Mouse (Mus musculus): ENCODE measurements at regions not wholly inside any gene's neighbourhood (a gene's known extent, or its start where the extent isn't known, plus 50 kb on each side); places are given as distances from the start of the nearest gene placed in this dataset.
A peak's percentile ranks its signal among the peaks of the same experiment; 100 is the strongest.

- no peak overlapping the region for H3K27ac ChIP-seq (ENCODE audit: low read length)
- WGBS, result 100% methylated on average over 1 of the region's 1 CpGs
- ATAC-seq (ENCODE audit: low FRiP score, low TSS enrichment), result no peak
These were observed 69.8 kb downstream of the Gm21750 start for GRCm38 (mm10) chr14:73730796-73731195.

GRCm38 (mm10) chr14:73732161-73732560 lies 71.1 kb downstream of the Gm21750 start:
- no peak overlapping the region for H3K9ac ChIP-seq (replicated peaks; ENCODE audit: low read length)
- no peaks in the 10 kb centered on the region for H3K4me1 ChIP-seq (ENCODE audit: insufficient read depth, low read length)
- 63% methylated on average over 3 of the region's 3 CpGs for WGBS
- no peaks in the 10 kb centered on the region for H3K36me3 ChIP-seq (ENCODE audit: insufficient read depth, low read length)
- no peak overlapping the region for H3K4me2 ChIP-seq (replicated peaks; ENCODE audit: low read depth, low read length)
- ATAC-seq (ENCODE audit: low FRiP score, low TSS enrichment), result no peak
- H3K27me3 ChIP-seq (ENCODE audit: insufficient read depth, low read length), result no peaks in the 10 kb centered on the region
- H3K27ac ChIP-seq (ENCODE audit: low read length), result no peak overlapping the region
- H3K9me3 ChIP-seq (ENCODE audit: low read length), result no peaks in the 10 kb centered on the region
- H3K4me3 ChIP-seq (ENCODE audit: low read length), result no peak overlapping the region

More at GRCm38 (mm10) chr14:73730796-73731195, 69.8 kb downstream of the Gm21750 start:
- Histone ChIP-seq H3K36me3 (ENCODE audit: insufficient read depth, low read length) (no peaks in the 10 kb centered on the region), H3K9ac (replicated peaks; ENCODE audit: low read length) (no peak overlapping the region), H3K4me3 (ENCODE audit: low read length) (no peak overlapping the region), H3K9me3 (ENCODE audit: low read length) (no peaks in the 10 kb centered on the region), H3K4me1 (ENCODE audit: insufficient read depth, low read length) (no peaks in the 10 kb centered on the region), H3K27me3 (ENCODE audit: insufficient read depth, low read length) (no peaks in the 10 kb centered on the region), H3K4me2 (replicated peaks; ENCODE audit: low read depth, low read length) (no peak overlapping the region)

- ATAC-seq (ENCODE audit: low FRiP score, low TSS enrichment), result no peak
- H3K4me2 ChIP-seq (replicated peaks; ENCODE audit: low read depth, low read length), result no peak overlapping the region
- H3K4me1 ChIP-seq (ENCODE audit: insufficient read depth, low read length), result no peaks in the 10 kb centered on the region
- no peaks in the 10 kb centered on the region for H3K27me3 ChIP-seq (ENCODE audit: insufficient read depth, low read length)
- H3K27ac ChIP-seq (ENCODE audit: low read length), result no peak overlapping the region
- H3K9me3 ChIP-seq (ENCODE audit: low read length), result no peaks in the 10 kb centered on the region
- H3K4me3 ChIP-seq (ENCODE audit: low read length), result no peak overlapping the region
- H3K9ac ChIP-seq (replicated peaks; ENCODE audit: low read length), result no peak overlapping the region
- WGBS, result 82% methylated on average over 6 of the region's 6 CpGs
- no peaks in the 10 kb centered on the region for H3K36me3 ChIP-seq (ENCODE audit: insufficient read depth, low read length)
These were observed 89.8 kb downstream of the Gm21750 start for GRCm38 (mm10) chr14:73750790-73751189.

GRCm38 (mm10) chr14:73759986-73760385 lies 99.0 kb downstream of the Gm21750 start:
- no peak overlapping the region for H3K27ac ChIP-seq (ENCODE audit: low read length)
- H3K9me3 ChIP-seq (ENCODE audit: low read length), result no peaks in the 10 kb centered on the region
- H3K27me3 ChIP-seq (ENCODE audit: insufficient read depth, low read length), result no peaks in the 10 kb centered on the region
- no peak for ATAC-seq (ENCODE audit: low FRiP score, low TSS enrichment)
- WGBS, result 15% methylated on average over 1 of the region's 1 CpGs
- H3K4me3 ChIP-seq (ENCODE audit: low read length), result no peak overlapping the region
- H3K9ac ChIP-seq (replicated peaks; ENCODE audit: low read length), result no peak overlapping the region
- no peaks in the 10 kb centered on the region for H3K4me1 ChIP-seq (ENCODE audit: insufficient read depth, low read length)
- no peak overlapping the region for H3K4me2 ChIP-seq (replicated peaks; ENCODE audit: low read depth, low read length)
- no peaks in the 10 kb centered on the region for H3K36me3 ChIP-seq (ENCODE audit: insufficient read depth, low read length)

- 45% methylated on average over 3 of the region's 3 CpGs for WGBS
These were observed 111.9 kb downstream of the Gm21750 start for GRCm38 (mm10) chr14:73772964-73773363.

GRCm38 (mm10) chr14:73773810-73774209 lies 112.8 kb downstream of the Gm21750 start:
- H3K27ac ChIP-seq (ENCODE audit: low read length), result no peak overlapping the region
- no peak overlapping the region for H3K9ac ChIP-seq (replicated peaks; ENCODE audit: low read length)
- no peak overlapping the region for H3K4me2 ChIP-seq (replicated peaks; ENCODE audit: low read depth, low read length)
- WGBS, result 26% methylated on average over 1 of the region's 1 CpGs
- no peaks in the 10 kb centered on the region for H3K4me1 ChIP-seq (ENCODE audit: insufficient read depth, low read length)
- no peak overlapping the region for H3K4me3 ChIP-seq (ENCODE audit: low read length)
- no peaks in the 10 kb centered on the region for H3K36me3 ChIP-seq (ENCODE audit: insufficient read depth, low read length)
- no peaks in the 10 kb centered on the region for H3K9me3 ChIP-seq (ENCODE audit: low read length)
- no peaks in the 10 kb centered on the region for H3K27me3 ChIP-seq (ENCODE audit: insufficient read depth, low read length)
- ATAC-seq (ENCODE audit: low FRiP score, low TSS enrichment), result no peak

More at GRCm38 (mm10) chr14:73772964-73773363, 111.9 kb downstream of the Gm21750 start:
- Histone ChIP-seq H3K9ac (replicated peaks; ENCODE audit: low read length) (no peak overlapping the region), H3K27me3 (ENCODE audit: insufficient read depth, low read length) (no peaks in the 10 kb centered on the region), H3K4me3 (ENCODE audit: low read length) (no peak overlapping the region), H3K9me3 (ENCODE audit: low read length) (no peaks in the 10 kb centered on the region), H3K36me3 (ENCODE audit: insufficient read depth, low read length) (no peaks in the 10 kb centered on the region), H3K27ac (ENCODE audit: low read length) (no peak overlapping the region), H3K4me1 (ENCODE audit: insufficient read depth, low read length) (no peaks in the 10 kb centered on the region), H3K4me2 (replicated peaks; ENCODE audit: low read depth, low read length) (no peak overlapping the region)
- no peak for ATAC-seq (ENCODE audit: low FRiP score, low TSS enrichment)

GRCm38 (mm10) chr14:73776066-73776465 lies 115.0 kb downstream of the Gm21750 start:
- peak; percentile 31; the same call in 1 of the 2 replicates for ATAC-seq (ENCODE audit: low FRiP score, low TSS enrichment)
- H3K4me3 ChIP-seq (ENCODE audit: low read length), result no peak overlapping the region
- H3K36me3 ChIP-seq (ENCODE audit: insufficient read depth, low read length), result no peaks in the 10 kb centered on the region
- no peak overlapping the region for H3K27ac ChIP-seq (ENCODE audit: low read length)
- H3K27me3 ChIP-seq (ENCODE audit: insufficient read depth, low read length), result no peaks in the 10 kb centered on the region
- no peak overlapping the region for H3K9ac ChIP-seq (replicated peaks; ENCODE audit: low read length)
- H3K4me1 ChIP-seq (ENCODE audit: insufficient read depth, low read length), result no peaks in the 10 kb centered on the region
- WGBS, result 20% methylated on average over 1 of the region's 1 CpGs
- H3K4me2 ChIP-seq (replicated peaks; ENCODE audit: low read depth, low read length), result no peak overlapping the region
- no peaks in the 10 kb centered on the region for H3K9me3 ChIP-seq (ENCODE audit: low read length)

- H3K36me3 ChIP-seq (ENCODE audit: insufficient read depth, low read length), result no peaks in the 10 kb centered on the region
- H3K27ac ChIP-seq (ENCODE audit: low read length), result no peak overlapping the region
- H3K9me3 ChIP-seq (ENCODE audit: low read length), result no peaks in the 10 kb centered on the region
- H3K9ac ChIP-seq (replicated peaks; ENCODE audit: low read length), result no peak overlapping the region
- no peaks in the 10 kb centered on the region for H3K4me1 ChIP-seq (ENCODE audit: insufficient read depth, low read length)
- H3K4me2 ChIP-seq (replicated peaks; ENCODE audit: low read depth, low read length), result no peak overlapping the region
- no peaks in the 10 kb centered on the region for H3K27me3 ChIP-seq (ENCODE audit: insufficient read depth, low read length)
- no peak for ATAC-seq (ENCODE audit: low FRiP score, low TSS enrichment)
- no peak overlapping the region for H3K4me3 ChIP-seq (ENCODE audit: low read length)
These were observed 146.1 kb downstream of the Gm21750 start for GRCm38 (mm10) chr14:73807169-73807568.

GRCm38 (mm10) chr14:73838890-73839289 lies 177.9 kb downstream of the Gm21750 start:
- no peak overlapping the region for H3K9ac ChIP-seq (replicated peaks; ENCODE audit: low read length)
- no peak for ATAC-seq (ENCODE audit: low FRiP score, low TSS enrichment)
- H3K36me3 ChIP-seq (ENCODE audit: insufficient read depth, low read length), result no peaks in the 10 kb centered on the region
- no peaks in the 10 kb centered on the region for H3K9me3 ChIP-seq (ENCODE audit: low read length)
- H3K4me2 ChIP-seq (replicated peaks; ENCODE audit: low read depth, low read length), result no peak overlapping the region
- H3K4me3 ChIP-seq (ENCODE audit: low read length), result no peak overlapping the region
- no peak overlapping the region for H3K27ac ChIP-seq (ENCODE audit: low read length)
- 57% methylated on average over 6 of the region's 6 CpGs for whole genome bisulfite sequencing
- no peaks in the 10 kb centered on the region for H3K4me1 ChIP-seq (ENCODE audit: insufficient read depth, low read length)
- no peaks in the 10 kb centered on the region for H3K27me3 ChIP-seq (ENCODE audit: insufficient read depth, low read length)

- H3K9ac ChIP-seq (replicated peaks; ENCODE audit: low read length), result no peak overlapping the region
- no peaks in the 10 kb centered on the region for H3K9me3 ChIP-seq (ENCODE audit: low read length)
- H3K27me3 ChIP-seq (ENCODE audit: insufficient read depth, low read length), result no peaks in the 10 kb centered on the region
- no peak overlapping the region for H3K4me2 ChIP-seq (replicated peaks; ENCODE audit: low read depth, low read length)
- no peaks in the 10 kb centered on the region for H3K36me3 ChIP-seq (ENCODE audit: insufficient read depth, low read length)
- no peak overlapping the region for H3K27ac ChIP-seq (ENCODE audit: low read length)
- H3K4me1 ChIP-seq (ENCODE audit: insufficient read depth, low read length), result no peaks in the 10 kb centered on the region
- ATAC-seq (ENCODE audit: low FRiP score, low TSS enrichment), result no peak
- no peak overlapping the region for H3K4me3 ChIP-seq (ENCODE audit: low read length)
- WGBS, result 27% methylated on average over 2 of the region's 2 CpGs
These were observed 200.8 kb downstream of the Gm21750 start for GRCm38 (mm10) chr14:73861782-73862181.

All from kidney, embryonic 16.5 days (tissue).